Mouse (Mus musculus): ENCODE results near the gene Dis3. TPM values are rescaled to one million over a fixed set of nuclear protein-coding genes. Genes with fewer than 3 reads are reported as not detected.

Dis3 gene
- polyA plus RNA-seq, 1 experiment from 2014 or later, result 50.4 TPM

- Histone ChIP-seq H3K27ac (replicated peaks; ENCODE audit: low read depth, low read length) (no peak overlapping the region), H3K9ac (ENCODE audit: low read length) (no peak overlapping the region), H3K27me3 (ENCODE audit: control insufficient read depth, insufficient read depth, low read length) (no peaks in the 10 kb centered on the region), H3K4me2 (ENCODE audit: low read depth, severe bottlenecking) (no peak overlapping the region), H3K4me3 (ENCODE audit: low read depth, low read length) (no peak overlapping the region), H3K9me3 (ENCODE audit: control insufficient read depth, low read length) (no peaks in the 10 kb centered on the region), H3K36me3 (ENCODE audit: control insufficient read depth, insufficient read depth, low read length) (peaks cover 4% of the 10 kb centered on the region; the same call in 1 of the 2 replicates), H3K4me1 (ENCODE audit: control insufficient read depth, insufficient read depth, low read length) (no peaks in the 10 kb centered on the region; the same call in 1 of the 2 replicates)
- WGBS, result 92% methylated on average over 6 of the region's 6 CpGs
- ATAC-seq (ENCODE audit: insufficient number of reproducible peaks, low FRiP score, low TSS enrichment, low read depth), result no peak
- peak; percentile 0 for DNase-seq (ENCODE audit: low spot score)
Observed at GRCm38 (mm10) chr14:99104542-99105123, 5.1 kb upstream of the Dis3 start.

DNA sequence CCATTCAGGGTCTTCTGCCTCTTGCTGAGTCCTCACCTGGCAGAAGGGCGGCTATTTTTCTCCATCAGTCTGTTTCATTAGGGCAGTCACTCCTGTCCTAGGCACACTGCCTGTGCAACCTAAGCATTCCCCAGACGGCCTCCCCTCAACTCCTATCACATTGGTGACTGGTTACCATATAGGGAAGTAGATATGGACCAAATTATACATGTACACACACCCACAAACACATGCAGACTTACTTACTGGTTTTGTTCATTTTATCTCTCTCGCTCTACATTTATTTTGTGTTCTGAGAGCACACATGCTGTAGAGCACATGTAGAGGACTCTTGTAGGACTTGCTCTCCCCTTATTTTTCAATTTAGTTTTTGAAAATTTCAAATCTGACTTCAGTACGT, 3.5 kb upstream of the Dis3 start:
- Histone ChIP-seq H3K9ac (ENCODE audit: low read length) (no peak overlapping the region), H3K27ac (replicated peaks; ENCODE audit: low read depth, low read length) (no peak overlapping the region), H3K4me1 (ENCODE audit: control insufficient read depth, insufficient read depth, low read length) (peaks cover 6% of the 10 kb centered on the region; the same call in 1 of the 2 replicates), H3K27me3 (ENCODE audit: control insufficient read depth, insufficient read depth, low read length) (no peaks in the 10 kb centered on the region), H3K4me2 (ENCODE audit: low read depth, severe bottlenecking) (no peak overlapping the region), H3K4me3 (ENCODE audit: low read depth, low read length) (no peak overlapping the region), H3K36me3 (ENCODE audit: control insufficient read depth, insufficient read depth, low read length) (0 out of 2 replicates have a peak, but pooled peaks cover 2% of the 10 kb centered on the region), H3K9me3 (ENCODE audit: control insufficient read depth, low read length) (no peaks in the 10 kb centered on the region)
- 91% methylated on average over 4 of the region's 4 CpGs for WGBS
- DNase-seq (ENCODE audit: low spot score), result peak; percentile 7
- ATAC-seq (ENCODE audit: insufficient number of reproducible peaks, low FRiP score, low TSS enrichment, low read depth), result no peak

DNA sequence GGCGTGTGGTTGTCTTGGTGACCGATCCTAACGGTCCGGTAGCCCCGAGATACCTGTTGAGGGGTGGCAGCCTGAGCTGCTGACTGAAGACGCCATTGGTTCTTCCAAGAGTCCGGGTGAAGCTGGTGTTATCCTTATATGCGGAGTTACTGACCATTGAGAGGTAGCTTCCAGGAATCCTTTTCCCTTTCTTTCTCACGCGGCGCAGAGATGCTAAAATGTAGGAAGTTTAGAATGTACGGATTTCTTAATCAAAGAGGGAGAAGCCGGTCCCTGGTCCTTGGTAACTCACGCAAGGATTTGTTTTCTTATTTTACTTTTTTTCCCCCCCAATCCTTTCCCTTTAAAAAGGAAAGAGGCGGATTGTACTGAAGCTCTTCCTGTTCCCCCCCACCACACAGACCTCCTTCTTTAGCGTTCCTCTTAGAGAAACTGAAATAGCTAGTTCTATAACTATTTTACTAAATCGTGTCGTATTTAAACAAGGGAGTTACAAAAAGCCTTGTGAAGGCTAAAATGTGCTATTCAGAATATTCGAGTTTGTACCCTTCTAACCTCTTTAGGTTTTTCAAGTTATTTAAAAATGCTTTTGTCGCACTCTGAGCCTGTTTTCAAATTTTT, 507 bp upstream of the Dis3 start:
- H3K36me3 ChIP-seq (ENCODE audit: control insufficient read depth, insufficient read depth, low read length), result peaks cover 6% of the 10 kb centered on the region
- no peak overlapping the region for H3K27ac ChIP-seq (replicated peaks; ENCODE audit: low read depth, low read length)
- peaks cover 6% of the 10 kb centered on the region; the same call in 1 of the 2 replicates for H3K4me1 ChIP-seq (ENCODE audit: control insufficient read depth, insufficient read depth, low read length)
- 8% methylated on average over 20 of the region's 20 CpGs for WGBS
- H3K4me3 ChIP-seq (ENCODE audit: low read depth, low read length), result peak overlapping the region; percentile 94
- H3K27me3 ChIP-seq (ENCODE audit: control insufficient read depth, insufficient read depth, low read length), result no peaks in the 10 kb centered on the region
- ATAC-seq (ENCODE audit: insufficient number of reproducible peaks, low FRiP score, low TSS enrichment, low read depth) (no peak), DNase-seq (ENCODE audit: low spot score) (no peak)
- H3K9ac ChIP-seq (ENCODE audit: low read length), result peak overlapping the region; percentile 59
- peak overlapping the region; percentile 54 for H3K4me2 ChIP-seq (ENCODE audit: low read depth, severe bottlenecking)
- no peaks in the 10 kb centered on the region for H3K9me3 ChIP-seq (ENCODE audit: control insufficient read depth, low read length)

GRCm38 (mm10) chr14:99088947-99089346, 10.6 kb downstream of the Dis3 start:
- peaks cover 14% of the 10 kb centered on the region for H3K36me3 ChIP-seq (ENCODE audit: control insufficient read depth, insufficient read depth, low read length)

GRCm38 (mm10) chr14:99071146-99071545, 28.4 kb downstream of the Dis3 start:
- H3K36me3 ChIP-seq (ENCODE audit: control insufficient read depth, insufficient read depth, low read length), result peaks cover 14% of the 10 kb centered on the region
- no peak overlapping the region for H3K4me3 ChIP-seq (ENCODE audit: low read depth, low read length)
- no peak overlapping the region for H3K27ac ChIP-seq (replicated peaks; ENCODE audit: low read depth, low read length)
- H3K9me3 ChIP-seq (ENCODE audit: control insufficient read depth, low read length), result no peaks in the 10 kb centered on the region
- no peak overlapping the region for H3K4me2 ChIP-seq (ENCODE audit: low read depth, severe bottlenecking)
- H3K9ac ChIP-seq (ENCODE audit: low read length), result no peak overlapping the region
- no peaks in the 10 kb centered on the region for H3K27me3 ChIP-seq (ENCODE audit: control insufficient read depth, insufficient read depth, low read length)
- DNase-seq (ENCODE audit: low spot score), result no peak
- no peaks in the 10 kb centered on the region for H3K4me1 ChIP-seq (ENCODE audit: control insufficient read depth, insufficient read depth, low read length)
- 87% methylated on average over 4 of the region's 4 CpGs for WGBS
- no peak for ATAC-seq (ENCODE audit: insufficient number of reproducible peaks, low FRiP score, low TSS enrichment, low read depth)

More at GRCm38 (mm10) chr14:99088947-99089346, 10.6 kb downstream of the Dis3 start:
- no peak overlapping the region for H3K9ac ChIP-seq (ENCODE audit: low read length)
- no peaks in the 10 kb centered on the region for H3K4me1 ChIP-seq (ENCODE audit: control insufficient read depth, insufficient read depth, low read length)
- ATAC-seq (ENCODE audit: insufficient number of reproducible peaks, low FRiP score, low TSS enrichment, low read depth), result no peak
- no peak overlapping the region for H3K4me2 ChIP-seq (ENCODE audit: low read depth, severe bottlenecking)
- 94% methylated on average over 7 of the region's 7 CpGs for WGBS
- H3K27ac ChIP-seq (replicated peaks; ENCODE audit: low read depth, low read length), result no peak overlapping the region
- H3K27me3 ChIP-seq (ENCODE audit: control insufficient read depth, insufficient read depth, low read length), result no peaks in the 10 kb centered on the region
- H3K4me3 ChIP-seq (ENCODE audit: low read depth, low read length), result no peak overlapping the region
- H3K9me3 ChIP-seq (ENCODE audit: control insufficient read depth, low read length), result no peaks in the 10 kb centered on the region
- peak; percentile 13 for DNase-seq (ENCODE audit: low spot score)

DNA sequence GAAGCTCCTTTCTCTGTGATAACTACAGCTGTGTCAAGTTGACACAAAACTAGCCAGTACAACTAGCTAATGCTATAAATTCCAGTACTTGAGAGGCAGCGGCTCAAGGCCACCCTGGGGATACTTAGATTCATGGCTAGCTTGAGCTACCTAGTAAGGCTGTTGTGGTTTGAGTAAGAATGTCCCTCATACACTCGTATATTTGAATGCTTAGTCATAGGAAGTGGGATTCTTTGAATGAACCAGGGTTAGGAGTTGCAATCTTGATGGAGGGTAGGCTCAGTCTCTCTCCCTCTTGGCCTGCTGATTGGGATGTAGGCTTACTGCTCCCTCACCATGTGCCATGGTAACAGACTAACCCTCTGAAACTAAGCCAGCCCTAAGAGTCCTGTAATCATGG, 36.5 kb downstream of the Dis3 start:
- H3K4me1 ChIP-seq (ENCODE audit: control insufficient read depth, insufficient read depth, low read length), result no peaks in the 10 kb centered on the region
- no peak overlapping the region for H3K4me2 ChIP-seq (ENCODE audit: low read depth, severe bottlenecking)
- ATAC-seq (ENCODE audit: insufficient number of reproducible peaks, low FRiP score, low TSS enrichment, low read depth) (no peak), DNase-seq (ENCODE audit: low spot score) (no peak)
- no peak overlapping the region for H3K9ac ChIP-seq (ENCODE audit: low read length)
- peaks cover 18% of the 10 kb centered on the region for H3K36me3 ChIP-seq (ENCODE audit: control insufficient read depth, insufficient read depth, low read length)
- no peak overlapping the region for H3K27ac ChIP-seq (replicated peaks; ENCODE audit: low read depth, low read length)
- 98% methylated on average over 2 of the region's 2 CpGs for WGBS
- H3K4me3 ChIP-seq (ENCODE audit: low read depth, low read length), result no peak overlapping the region
- H3K27me3 ChIP-seq (ENCODE audit: control insufficient read depth, insufficient read depth, low read length), result no peaks in the 10 kb centered on the region
- H3K9me3 ChIP-seq (ENCODE audit: control insufficient read depth, low read length), result no peaks in the 10 kb centered on the region

DNA sequence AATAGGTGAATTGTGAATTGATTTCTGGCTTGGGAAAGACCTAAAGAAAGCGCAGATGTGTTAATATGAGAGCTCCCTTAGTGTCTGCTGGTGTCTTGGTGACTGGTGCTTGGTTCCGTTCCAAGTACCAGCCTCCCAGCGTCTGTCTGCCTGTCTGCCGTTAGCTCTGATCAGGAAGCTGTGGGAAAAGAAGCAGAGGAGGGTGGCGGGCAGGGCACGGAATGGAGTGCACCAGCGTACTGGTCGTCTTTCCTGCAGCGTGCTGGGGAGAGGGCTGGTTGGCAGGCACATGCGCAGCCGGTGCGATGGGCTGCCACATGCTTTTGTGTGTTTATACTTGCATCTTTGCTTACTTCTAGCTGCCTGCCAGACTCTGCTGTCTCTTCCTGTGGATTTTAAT, 39.0 kb downstream of the Dis3 start:
- H3K9ac ChIP-seq (ENCODE audit: low read length), result no peak overlapping the region
- ATAC-seq (ENCODE audit: insufficient number of reproducible peaks, low FRiP score, low TSS enrichment, low read depth) (no peak), DNase-seq (ENCODE audit: low spot score) (peak; percentile 7)
- no peaks in the 10 kb centered on the region for H3K4me1 ChIP-seq (ENCODE audit: control insufficient read depth, insufficient read depth, low read length)
- H3K27me3 ChIP-seq (ENCODE audit: control insufficient read depth, insufficient read depth, low read length), result no peaks in the 10 kb centered on the region
- no peak overlapping the region for H3K4me2 ChIP-seq (ENCODE audit: low read depth, severe bottlenecking)
- H3K36me3 ChIP-seq (ENCODE audit: control insufficient read depth, insufficient read depth, low read length), result peaks cover 18% of the 10 kb centered on the region
- no peak overlapping the region for H3K4me3 ChIP-seq (ENCODE audit: low read depth, low read length)
- 94% methylated on average over 12 of the region's 12 CpGs for WGBS
- H3K27ac ChIP-seq (replicated peaks; ENCODE audit: low read depth, low read length), result no peak overlapping the region
- no peaks in the 10 kb centered on the region for H3K9me3 ChIP-seq (ENCODE audit: control insufficient read depth, low read length)

- Histone ChIP-seq H3K4me3 (ENCODE audit: low read depth, low read length) (no peak overlapping the region), H3K9me3 (ENCODE audit: control insufficient read depth, low read length) (no peaks in the 10 kb centered on the region), H3K27me3 (ENCODE audit: control insufficient read depth, insufficient read depth, low read length) (no peaks in the 10 kb centered on the region), H3K4me1 (ENCODE audit: control insufficient read depth, insufficient read depth, low read length) (no peaks in the 10 kb centered on the region), H3K27ac (replicated peaks; ENCODE audit: low read depth, low read length) (no peak overlapping the region), H3K4me2 (ENCODE audit: low read depth, severe bottlenecking) (no peak overlapping the region), H3K9ac (ENCODE audit: low read length) (no peak overlapping the region), H3K36me3 (ENCODE audit: control insufficient read depth, insufficient read depth, low read length) (peaks cover 18% of the 10 kb centered on the region)
- WGBS, result 94% methylated on average over 7 of the region's 7 CpGs
- ATAC-seq (ENCODE audit: insufficient number of reproducible peaks, low FRiP score, low TSS enrichment, low read depth), result no peak
- DNase-seq (ENCODE audit: low spot score), result peak; percentile 19
Observed at GRCm38 (mm10) chr14:99058959-99059586, 40.5 kb downstream of the Dis3 start.

Data from limb, embryonic 11.5 days (tissue).